Mouse (Mus musculus) layer of hippocampus, adult 18-20 months (tissue): ENCODE data around the gene Car3. TPM values are rescaled to one million over a fixed set of nuclear protein-coding genes. Genes with fewer than 3 reads are reported as not detected.

Experiments used
- DNase-seq, 2 experiments: peaks; one replicate each; pipeline ENCODE4 v3.0.0; 2022; ENCODE audit warnings: low spot score in 2 of 2
- total RNA-seq, 2 experiments: library from RNA; stranded (reverse); gene quantifications; 2 replicates each; pipeline ENCODE4 v1.2.3; 2021

Gene Car3
- total RNA-seq, 2 experiments from 2014 or later: 0.62 to 0.71 TPM

DNA sequence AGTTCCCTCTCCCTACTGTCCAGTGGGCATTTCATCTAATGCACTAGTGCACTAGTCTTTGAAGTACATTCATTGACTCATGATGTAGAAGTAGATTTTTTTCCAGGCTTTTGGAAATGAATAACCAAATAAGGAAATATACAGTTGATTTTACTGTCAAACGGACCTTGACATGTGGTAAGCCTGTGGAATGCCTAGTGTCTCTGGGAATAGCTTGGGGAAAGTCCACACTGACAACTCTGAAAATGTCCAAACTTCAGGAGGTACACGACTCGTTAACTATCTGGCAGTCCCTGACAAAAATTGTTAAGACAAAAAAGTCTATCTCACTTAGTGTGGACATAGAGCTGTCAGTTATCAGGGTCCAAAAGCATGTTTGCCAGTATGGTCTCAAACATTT is 40.9 kb downstream of the Car3 start:
- no peak for DNase-seq

DNA sequence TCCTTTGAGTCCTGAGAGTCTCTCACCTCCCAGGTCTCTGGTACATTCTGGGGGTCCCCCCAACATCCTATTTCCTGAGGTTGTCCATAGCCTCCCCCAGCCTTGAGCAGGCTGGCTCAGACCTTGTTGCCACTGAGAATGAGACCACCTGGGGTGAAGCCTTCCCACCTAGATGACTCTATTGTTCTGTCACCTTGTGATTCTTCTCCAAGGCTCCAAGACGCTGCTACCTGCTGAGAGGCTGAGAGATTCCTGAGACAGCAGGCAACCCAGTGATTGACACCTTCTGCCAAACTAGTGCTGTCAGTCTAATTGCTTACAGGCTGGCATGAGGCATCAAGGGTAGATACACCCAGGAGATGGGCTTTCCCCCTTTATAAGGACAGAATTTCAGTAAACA is 44.0 kb downstream of the Car3 start:
- no peak for DNase-seq

DNA sequence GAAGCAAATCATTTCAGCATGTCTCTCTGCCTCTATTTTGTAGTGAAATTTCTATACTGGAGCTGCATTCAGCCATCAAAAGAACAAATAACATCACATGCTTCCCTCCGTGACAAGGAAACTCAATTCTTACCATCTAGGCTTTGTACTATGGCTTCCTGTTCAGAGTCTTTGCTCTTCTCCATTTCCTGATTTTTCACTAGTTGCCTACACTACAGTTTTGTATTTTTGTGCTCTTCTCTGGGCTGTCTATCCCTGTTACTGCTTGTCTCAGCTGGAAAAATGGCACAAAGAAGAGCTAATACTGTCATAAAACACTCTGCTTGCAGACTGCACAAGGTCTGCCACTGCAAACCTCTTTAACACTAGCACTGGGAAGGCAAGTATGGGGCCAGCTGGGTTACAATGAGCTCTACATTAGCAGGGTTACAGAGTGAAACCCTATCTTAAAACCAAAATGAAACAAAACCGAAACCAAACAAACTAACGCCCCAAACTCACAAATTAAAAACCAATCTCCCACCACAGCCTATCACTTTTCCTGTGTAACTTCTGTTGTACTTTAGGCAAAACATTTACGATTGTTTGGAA is 48.8 kb downstream of the Car3 start:
- DNase-seq: no peak

DNA sequence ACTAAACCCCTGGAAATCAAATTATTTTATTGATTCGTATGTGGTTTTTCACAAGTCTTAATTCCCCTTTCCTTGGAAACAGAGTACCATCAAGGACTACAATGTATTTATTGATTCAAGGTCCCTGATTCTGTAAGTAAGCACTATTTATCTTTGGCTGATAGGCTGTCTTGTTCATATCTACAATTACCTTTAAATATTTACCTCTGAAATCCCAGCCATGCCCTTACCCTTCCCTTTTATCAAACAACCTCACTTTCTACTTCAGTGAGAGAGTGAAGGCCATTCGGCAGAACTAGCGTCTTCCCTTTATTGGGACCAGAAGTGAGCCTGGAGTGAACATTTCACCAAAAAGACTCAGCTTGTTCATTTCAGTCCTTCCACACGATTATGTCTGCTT is 50.5 kb downstream of the Car3 start:
- no peak for DNase-seq

DNA sequence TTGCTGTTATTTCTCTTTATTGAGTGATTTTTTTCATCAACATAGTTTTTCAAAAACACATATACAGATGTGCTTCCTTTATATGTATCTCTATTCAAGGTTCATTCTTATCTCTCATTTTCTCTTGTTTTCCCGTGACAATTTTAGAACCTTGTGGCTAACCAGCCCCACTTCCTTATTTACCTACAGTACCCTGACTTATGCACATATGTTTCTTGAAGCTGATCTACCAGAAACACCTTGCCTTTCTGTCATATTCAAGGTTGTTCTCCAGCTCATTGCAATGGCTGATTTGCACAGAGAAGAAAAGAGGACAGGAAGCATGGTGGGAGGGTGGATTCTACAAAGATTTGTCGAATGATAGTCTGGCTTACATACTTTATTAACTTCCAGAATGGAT is 52.0 kb downstream of the Car3 start:
- no peak for DNase-seq

DNA sequence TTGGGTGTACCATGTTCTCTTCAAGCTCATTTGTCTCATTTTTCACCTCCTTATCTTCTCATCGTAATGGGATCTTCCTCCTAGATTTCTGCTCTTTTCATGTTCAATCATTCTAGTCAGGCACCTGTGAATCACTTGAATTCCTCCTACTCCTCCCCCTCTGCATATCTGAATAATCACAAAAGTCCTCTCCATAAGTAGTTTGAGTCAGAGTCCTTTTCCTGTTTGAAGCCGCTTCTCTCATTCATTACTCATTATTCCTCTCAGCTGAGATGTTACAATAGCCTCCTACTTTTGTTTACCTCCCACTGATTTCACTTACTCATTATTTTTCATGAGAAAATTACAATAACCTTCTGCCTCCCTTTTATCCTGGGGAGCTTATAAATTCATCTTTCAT is 53.9 kb downstream of the Car3 start:
- no peak for DNase-seq

Other genes with a start within 250 kb of the Car3 start
- 1 to 10 TPM in 1 of 2 experiments, under 1 TPM in 1; 0.67 to 1.0 TPM for gene Car13, start 221.8 kb upstream of the Car3 start, total RNA-seq
- gene Car1, start 55.1 kb upstream of the Car3 start, total RNA-seq: not detected
- gene Car2, start 22.8 kb downstream of the Car3 start, total RNA-seq: 100 to 1,000 TPM; 152 to 187 TPM